Mouse (Mus musculus) heart, embryonic 14.5 days (tissue): ENCODE results near the gene Chil3. TPM values are rescaled to one million over a fixed set of nuclear protein-coding genes. Genes with fewer than 3 reads are reported as not detected.

Source experiments
- ATAC-seq: fragments of 200-750 bp; cut with Nextera tagmentation; 2 replicates; pipeline ENCODE4 v1.8.0; 2017; ENCODE audit warnings: low read depth, moderate TSS enrichment; ENCODE audit not compliant: insufficient number of reproducible peaks, insufficient read depth, low FRiP score
- H3K27ac ChIP-seq, 2 experiments: fragments of 200-500 bp in 1 of 2; fragments of 300-500 bp in 1 of 2; sonication (generic) in 1 of 2; replicated peaks in 1 of 2; 2 replicates each; pipeline ENCODE4 v1.5.1; 2012 to 2014; ENCODE audit warnings: low read depth in 2 of 2, low read length in 2 of 2, control low read depth in 1 of 2, mild to moderate bottlenecking in 1 of 2, mixed read lengths in 1 of 2; ENCODE audit not compliant: control insufficient read depth in 1 of 2, insufficient read depth in 1 of 2
- H3K27me3 ChIP-seq: fragments of 300-500 bp; sonication (generic); 2 replicates; pipeline ENCODE4 v1.6.1; 2014; ENCODE audit warnings: mild to moderate bottlenecking, low read length, control low read depth; ENCODE audit not compliant: control insufficient read depth, insufficient read depth
- H3K36me3 ChIP-seq: fragments of 300-500 bp; sonication (generic); 2 replicates; pipeline ENCODE4 v1.6.1; 2014; ENCODE audit warnings: mild to moderate bottlenecking, control low read depth, low read length, mixed read lengths; ENCODE audit not compliant: control insufficient read depth, insufficient read depth
- H3K4me1 ChIP-seq, 2 experiments: fragments of 200-500 bp in 1 of 2; fragments of 300-500 bp in 1 of 2; sonication (generic) in 1 of 2; 2 replicates each; pipeline ENCODE4 v1.6.1; 2012 to 2014; ENCODE audit warnings: low read length in 2 of 2, control low read depth in 1 of 2, mixed read lengths in 1 of 2; ENCODE audit not compliant: control insufficient read depth in 2 of 2, insufficient read depth in 2 of 2
- H3K4me2 ChIP-seq: fragments of 300-500 bp; sonication (generic); 2 replicates; pipeline ENCODE4 v1.6.1; 2014; ENCODE audit warnings: mild to moderate bottlenecking, low read length
- H3K4me3 ChIP-seq, 2 experiments: fragments of 200-500 bp in 1 of 2; fragments of 300-500 bp in 1 of 2; sonication (generic) in 1 of 2; 2 replicates each; pipeline ENCODE4 v1.5.1; 2012 to 2014; ENCODE audit warnings: low read length in 2 of 2, mild to moderate bottlenecking in 2 of 2, control low read depth in 1 of 2, low read depth in 1 of 2, moderate library complexity in 1 of 2; ENCODE audit not compliant: control insufficient read depth in 1 of 2, insufficient read depth in 1 of 2
- H3K9ac ChIP-seq: fragments of 300-500 bp; sonication (generic); 2 replicates; pipeline ENCODE4 v1.6.1; 2014; ENCODE audit warnings: mild to moderate bottlenecking, low read length
- H3K9me3 ChIP-seq: fragments of 300-500 bp; sonication (generic); 2 replicates; pipeline ENCODE4 v1.6.1; 2016; ENCODE audit warnings: low read length, control low read depth; ENCODE audit not compliant: control insufficient read depth
- WGBS: fragments of 180-500 bp; shearing (Covaris S2); extraction: QIAGEN DNeasy Blood & Tissue Kit; methylation state at CpG from one replicate; pipeline ENCODE4 v1.1.7; 2014; 5-methylcytosine and 5-hydroxymethylcytosine counted together
- polyA plus RNA-seq: library from polyadenylated mRNA; unstranded; fragments of >200 nt; fragmentation: Nextera tagmentation; extraction: Ambion mirVana; gene quantifications from 2 replicates; pipeline ENCODE4 v1.2.1, GENCODE M21; 2014

The Chil3 gene
- polyA plus RNA-seq, 1 experiment from 2014 or later = not detected

DNA sequence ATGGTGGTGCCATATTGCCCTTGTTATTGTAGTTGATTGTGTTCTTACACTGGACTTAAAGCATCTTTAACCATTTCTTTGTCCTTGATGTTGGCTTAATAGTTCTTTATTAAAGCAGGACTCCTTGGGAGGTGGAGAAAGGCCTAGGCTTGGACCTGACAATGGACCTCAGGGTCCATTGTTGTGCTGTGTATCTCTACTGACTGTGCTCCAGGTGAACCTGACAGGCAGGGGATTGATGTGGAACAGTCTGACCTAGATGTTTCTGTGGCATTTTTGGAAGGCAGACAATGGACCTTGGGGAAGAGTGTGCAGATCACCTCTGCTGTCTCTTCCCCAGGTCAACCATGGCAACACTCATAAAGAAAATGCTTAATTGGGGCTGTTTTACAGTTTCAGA is 40.4 kb downstream of the Chil3 start:
- H3K27ac ChIP-seq = no peak overlapping the region
- H3K4me1 ChIP-seq = no peaks in the 10 kb centered on the region
- H3K9me3 ChIP-seq = peaks cover 35% of the 10 kb centered on the region
- ATAC-seq = no peak
- no peak overlapping the region for H3K4me3 ChIP-seq
- no peaks in the 10 kb centered on the region for H3K36me3 ChIP-seq
- H3K9ac ChIP-seq = no peak overlapping the region
- H3K27me3 ChIP-seq = no peaks in the 10 kb centered on the region
- H3K4me2 ChIP-seq = no peak overlapping the region

GRCm38 (mm10) chr3:106112929-106113328 is 54.4 kb downstream of the Chil3 start, which contains the start of gene Chia1:
Gene Chia1 (plus strand): TSS chr3:106113229.
- Histone ChIP-seq H3K27me3 (no peaks in the 10 kb centered on the region), H3K9ac (no peak within 1 kb of the TSS), H3K4me2 (no peak within 1 kb of the TSS), H3K36me3 (no peaks in the 10 kb centered on the region), H3K4me1 (no peaks in the 10 kb centered on the region), H3K27ac (no peak within 1 kb of the TSS), H3K4me3 (no peak within 1 kb of the TSS), H3K9me3 (no peaks in the 10 kb centered on the region)
- WGBS = 79% methylated on average over 3 of the region's 3 CpGs
- no peak for ATAC-seq

Other genes with a start within 250 kb of the Chil3 start
- gene I830077J02Rik, start 234.9 kb downstream of the Chil3 start, polyA plus RNA-seq = 1.5 and 1.8 TPM in 2 replicates
- 83.4 and 91.9 TPM in 2 replicates for gene Wdr77, start 208.2 kb downstream of the Chil3 start, polyA plus RNA-seq
- gene Atp5f1, start 207.5 kb downstream of the Chil3 start, polyA plus RNA-seq = 903 and 907 TPM in 2 replicates
- gene Ovgp1, start 193.9 kb downstream of the Chil3 start, polyA plus RNA-seq = 1.2 and 1.8 TPM in 2 replicates
- gene Pifo, start 152.9 kb downstream of the Chil3 start, polyA plus RNA-seq = not detected in 2 replicates
- 0.34 TPM in 1 of 2 replicates, not detected in the other for gene Chil5, start 134.8 kb downstream of the Chil3 start, polyA plus RNA-seq
- gene Chia1, start 54.3 kb downstream of the Chil3 start, polyA plus RNA-seq = 0.12 and 0.19 TPM in 2 replicates
- gene Chil4, start 51.9 kb upstream of the Chil3 start, polyA plus RNA-seq = not detected in 2 replicates
- gene Chil6, start 238.6 kb upstream of the Chil3 start, polyA plus RNA-seq = not detected in 2 replicates